ENCODE assay signal across 15 mouse cellular contexts in genomic region chr6:89421922-89422321, GRCm38 (mm10). TPM values are rescaled to one million over a fixed set of nuclear protein-coding genes. Genes with fewer than 3 reads are reported as not detected.
DNase-seq lines count a peak whose midpoint lies in the region; ATAC-seq lines count a peak whose summit lies in the region.
"Had no signal": no experiment of that assay in that cellular context is flagged by ENCODE, and none has a peak within 500 bp of the region (broad histone marks: within the 10 kb centered on the region; RNA-seq: fewer than 3 reads in every experiment).

No protein-coding gene starts in this region.

- no peak overlapping the region for H3K4me3 ChIP-seq in liver, embryonic 15.5 days (replicated peaks)
- H3K4me3 ChIP-seq in liver, embryonic 12.5 days = no peak overlapping the region
- H3K4me3 ChIP-seq in brown adipose tissue, adult 24 weeks (ENCODE audit: insufficient read depth, low read depth, low read length) = no peak overlapping the region
- H3K4me3 ChIP-seq: limb, embryonic 12.5 days; midbrain, embryonic 15.5 days; neural tube, embryonic 12.5 days had no signal

- no peak overlapping the region for H3K4me2 ChIP-seq in liver, embryonic 15.5 days
- no peak overlapping the region for H3K4me2 ChIP-seq in liver, embryonic 12.5 days
- H3K4me2 ChIP-seq: limb, embryonic 12.5 days; midbrain, embryonic 15.5 days; neural tube, embryonic 12.5 days had no signal

- H3K4me1 ChIP-seq in liver, embryonic 15.5 days (replicated peaks) = 0 out of 2 replicates have a peak, but pooled peaks cover 6% of the 10 kb centered on the region
- H3K4me1 ChIP-seq in liver, embryonic 12.5 days = no peaks in the 10 kb centered on the region
- H3K4me1 ChIP-seq in brown adipose tissue, adult 24 weeks (ENCODE audit: control insufficient read depth, insufficient read depth, insufficient read length, low read length) = peaks cover 14% of the 10 kb centered on the region
- H3K4me1 ChIP-seq: limb, embryonic 12.5 days; neural tube, embryonic 12.5 days had no signal

- 29% methylated on average over 3 of the region's 3 CpGs for WGBS in liver, embryonic 15.5 days (ENCODE audit: insufficient replicate concordance)
- WGBS in liver, embryonic 12.5 days (ENCODE audit: insufficient replicate concordance) = 30% methylated on average over 3 of the region's 3 CpGs

- H3K27me3 ChIP-seq in liver, embryonic 15.5 days = peaks cover 8% of the 10 kb centered on the region; the same call in 1 of the 2 replicates
- H3K27me3 ChIP-seq in liver, embryonic 12.5 days (replicated peaks) = 0 out of 2 replicates have a peak, but pooled peaks cover 7% of the 10 kb centered on the region
- H3K27me3 ChIP-seq: limb, embryonic 12.5 days; midbrain, embryonic 15.5 days; neural tube, embryonic 12.5 days had no signal

- H3K9me3 ChIP-seq in liver, embryonic 15.5 days (replicated peaks) = no peaks in the 10 kb centered on the region
- no peaks in the 10 kb centered on the region for H3K9me3 ChIP-seq in liver, embryonic 12.5 days (replicated peaks)
- H3K9me3 ChIP-seq: limb, embryonic 12.5 days; midbrain, embryonic 15.5 days; neural tube, embryonic 12.5 days had no signal

- no peak overlapping the region for H3K9ac ChIP-seq in liver, embryonic 15.5 days
- H3K9ac ChIP-seq in liver, embryonic 12.5 days = no peak overlapping the region
- H3K9ac ChIP-seq: limb, embryonic 12.5 days; midbrain, embryonic 15.5 days; neural tube, embryonic 12.5 days had no signal

- H3K36me3 ChIP-seq in liver, embryonic 15.5 days (replicated peaks) = no peaks in the 10 kb centered on the region
- H3K36me3 ChIP-seq in liver, embryonic 12.5 days = no peaks in the 10 kb centered on the region
- H3K36me3 ChIP-seq: limb, embryonic 12.5 days; midbrain, embryonic 15.5 days; neural tube, embryonic 12.5 days had no signal

- H3K27ac ChIP-seq in liver, embryonic 15.5 days (replicated peaks) = no peak overlapping the region
- no peak overlapping the region for H3K27ac ChIP-seq in liver, embryonic 12.5 days
- H3K27ac ChIP-seq in brown adipose tissue, adult 24 weeks (replicated peaks; ENCODE audit: low read depth, low read length) = peak overlapping the region; percentile 87
- H3K27ac ChIP-seq: limb, embryonic 12.5 days; midbrain, embryonic 15.5 days; neural tube, embryonic 12.5 days had no signal

- DNase-seq in B cell, adult 2 months = peak; percentile 34 to 42
- no peak for DNase-seq in cerebellum, postnatal 14 days
- DNase-seq in adrenal gland, postnatal 14 days = no peak
- DNase-seq: adrenal gland, adult 8-10 months; gastrocnemius, postnatal 14 days; kidney, adult 9 months; retina, postnatal 1 day had no signal

- ATAC-seq in liver, embryonic 15.5 days (ENCODE audit: insufficient read depth) = peak; percentile 22; the same call in 1 of the 2 replicates
- no peak for ATAC-seq in liver, embryonic 12.5 days
- peak; percentile 38; the same call in 1 of the 2 replicates for ATAC-seq in neutrophil, adult 5-6 weeks (ENCODE audit: extremely low read depth, insufficient number of reproducible peaks, low FRiP score, poor library complexity, severe bottlenecking)
- ATAC-seq: forebrain, embryonic 16.5 days; midbrain, embryonic 15.5 days had no signal

RNA-seq across cellular contexts. Expression of gene Plxna1, which starts 59.5 kb away (rescaled TPM):
- 1.8 and 2.2 TPM in 2 replicates for polyA plus RNA-seq in liver, embryonic 15.5 days (2015; fragmentation: Nextera tagmentation; extraction: Ambion mirVana)
- polyA plus RNA-seq in liver, embryonic 12.5 days (2016; fragmentation: Nextera tagmentation; extraction: Ambion mirVana) = 6.7 and 7.2 TPM in 2 replicates
- polyA plus RNA-seq in brown adipose tissue, adult 24 weeks (2012; ENCODE audit: insufficient read depth, insufficient read length, missing spikeins) = 27.1 and 34.3 TPM in 2 replicates
- 1.4 and 1.7 TPM in 2 replicates for total RNA-seq in neutrophil, adult 5-6 weeks (2017)
- total RNA-seq in adrenal gland, postnatal 14 days (2021) = 60.2 and 68.8 TPM in 2 replicates

Comparison
In these comparisons a context has a peak if more than half of its experiments do, and no peak if none do; other contexts are left out.
1. DNase-seq: peak in B cell, adult 2 months (2 of 2); none in cerebellum, postnatal 14 days (0 of 2) and adrenal gland, postnatal 14 days (single experiment).